Mouse (Mus musculus) hindbrain, embryonic 16.5 days (tissue): ENCODE data around the gene Scamp4. TPM values are rescaled to one million over a fixed set of nuclear protein-coding genes. Genes with fewer than 3 reads are reported as not detected.
"Not testable (repeated sequence)": the region's sequence is repeated elsewhere in the genome, so short reads cannot be mapped to it uniquely, and the experiment has no call there.

Source experiments
- ATAC-seq: fragments of 200-750 bp; cut with Nextera tagmentation; 2 replicates; pipeline ENCODE4 v1.8.0; 2017; ENCODE audit warnings: moderate TSS enrichment, moderate library complexity
- H3K27ac ChIP-seq: fragments of 300-500 bp; sonication (generic); 2 replicates; pipeline ENCODE4 v1.5.1; 2014; ENCODE audit warnings: low read depth, mild to moderate bottlenecking, control low read depth, low read length, moderate library complexity
- H3K27me3 ChIP-seq: fragments of 300-500 bp; sonication (generic); replicated peaks from 2 replicates; pipeline ENCODE4 v1.6.1; 2014; ENCODE audit warnings: low read length; ENCODE audit not compliant: control insufficient read depth, insufficient read depth
- H3K36me3 ChIP-seq: fragments of 300-500 bp; sonication (generic); 2 replicates; pipeline ENCODE4 v1.6.1; 2014; ENCODE audit warnings: mild to moderate bottlenecking, low read length, moderate library complexity, mixed read lengths; ENCODE audit not compliant: control insufficient read depth, insufficient read depth
- H3K4me1 ChIP-seq: fragments of 300-500 bp; sonication (generic); 2 replicates; pipeline ENCODE4 v1.6.1; 2014; ENCODE audit warnings: low read depth, low read length; ENCODE audit not compliant: control insufficient read depth, insufficient read depth
- H3K4me2 ChIP-seq: fragments of 300-500 bp; sonication (generic); 2 replicates; pipeline ENCODE4 v1.6.1; 2014; ENCODE audit warnings: mild to moderate bottlenecking, low read length, control low read depth, moderate library complexity
- H3K4me3 ChIP-seq: fragments of 300-500 bp; sonication (generic); 2 replicates; pipeline ENCODE4 v1.5.1; 2014; ENCODE audit warnings: mild to moderate bottlenecking, low read length, control low read depth, moderate library complexity
- H3K9ac ChIP-seq: fragments of 300-500 bp; sonication (generic); 2 replicates; pipeline ENCODE4 v1.6.1; 2014; ENCODE audit warnings: low read depth, mild to moderate bottlenecking, control low read depth, low read length, moderate library complexity
- H3K9me3 ChIP-seq: fragments of 300-500 bp; sonication (generic); 2 replicates; pipeline ENCODE4 v1.6.1; 2014; ENCODE audit warnings: mild to moderate bottlenecking, low read length, moderate library complexity; ENCODE audit not compliant: control insufficient read depth
- WGBS: fragments of 180-500 bp; shearing (Covaris S2); extraction: QIAGEN DNeasy Blood & Tissue Kit; methylation state at CpG from one replicate; pipeline ENCODE4 v1.1.7; 2014; 5-methylcytosine and 5-hydroxymethylcytosine counted together
- polyA plus RNA-seq: library from polyadenylated mRNA; unstranded; fragments of >200 nt; fragmentation: Nextera tagmentation; extraction: Ambion mirVana; gene quantifications from 2 replicates; pipeline ENCODE4 v1.2.1, GENCODE M21; 2015

The Scamp4 gene
- polyA plus RNA-seq, 1 experiment from 2014 or later = 73.6 TPM

GRCm38 (mm10) chr10:80623457-80624191 is 21.0 kb downstream of the Scamp4 start:
- peak overlapping the region; percentile 89 for H3K4me3 ChIP-seq
- H3K27ac ChIP-seq = peak overlapping the region; percentile 90
- no peaks in the 10 kb centered on the region for H3K36me3 ChIP-seq
- no peaks in the 10 kb centered on the region for H3K9me3 ChIP-seq
- WGBS = 15% methylated on average over 15 of the region's 15 CpGs
- H3K4me1 ChIP-seq = peaks cover 31% of the 10 kb centered on the region
- peak overlapping the region; percentile 99 for H3K4me2 ChIP-seq
- ATAC-seq = no peak
- H3K9ac ChIP-seq = peak overlapping the region; percentile 96
- H3K27me3 ChIP-seq = no peaks in the 10 kb centered on the region

- Histone ChIP-seq H3K9me3 (no peaks in the 10 kb centered on the region), H3K9ac (no peak overlapping the region), H3K36me3 (no peaks in the 10 kb centered on the region; the same call in 1 of the 2 replicates), H3K4me2 (no peak overlapping the region), H3K4me1 (peaks cover 31% of the 10 kb centered on the region), H3K27me3 (no peaks in the 10 kb centered on the region), H3K4me3 (no peak overlapping the region), H3K27ac (no peak overlapping the region)
- WGBS = 90% methylated on average over 4 of the region's 4 CpGs
- no peak for ATAC-seq
Observed at GRCm38 (mm10) chr10:80625764-80626163, 23.1 kb downstream of the Scamp4 start.

GRCm38 (mm10) chr10:80627685-80628084 is 25.0 kb downstream of the Scamp4 start:
- no peaks in the 10 kb centered on the region for H3K9me3 ChIP-seq
- WGBS = 67% methylated on average over 1 of the region's 2 CpGs
- ATAC-seq = no peak
- H3K9ac ChIP-seq = no peak overlapping the region
- no peaks in the 10 kb centered on the region; the same call in 1 of the 2 replicates for H3K36me3 ChIP-seq
- H3K27ac ChIP-seq = no peak overlapping the region
- H3K4me2 ChIP-seq = no peak overlapping the region
- no peak overlapping the region for H3K4me3 ChIP-seq
- H3K4me1 ChIP-seq = peaks cover 24% of the 10 kb centered on the region
- no peaks in the 10 kb centered on the region for H3K27me3 ChIP-seq

GRCm38 (mm10) chr10:80628925-80629324 is 26.3 kb downstream of the Scamp4 start:
- Histone ChIP-seq H3K9ac (no peak overlapping the region), H3K4me2 (no peak overlapping the region), H3K36me3 (no peaks in the 10 kb centered on the region; the same call in 1 of the 2 replicates), H3K4me3 (no peak overlapping the region), H3K4me1 (peaks cover 15% of the 10 kb centered on the region), H3K27me3 (no peaks in the 10 kb centered on the region), H3K9me3 (no peaks in the 10 kb centered on the region), H3K27ac (no peak overlapping the region)
- no peak for ATAC-seq
- WGBS = 77% methylated on average over 9 of the region's 9 CpGs

GRCm38 (mm10) chr10:80635345-80635744 is 32.7 kb downstream of the Scamp4 start:
- H3K36me3 ChIP-seq = peaks cover 49% of the 10 kb centered on the region
- H3K4me2 ChIP-seq = no peak overlapping the region
- no peaks in the 10 kb centered on the region for H3K9me3 ChIP-seq
- 93% methylated on average over 6 of the region's 6 CpGs for WGBS
- no peaks in the 10 kb centered on the region for H3K27me3 ChIP-seq
- H3K27ac ChIP-seq = no peak overlapping the region
- no peak overlapping the region for H3K4me3 ChIP-seq
- no peak overlapping the region for H3K9ac ChIP-seq
- ATAC-seq = no peak
- H3K4me1 ChIP-seq = no peaks in the 10 kb centered on the region

GRCm38 (mm10) chr10:80646936-80647335 is 44.3 kb downstream of the Scamp4 start:
- no peak for ATAC-seq
- Histone ChIP-seq H3K4me3 (no peak overlapping the region), H3K4me2 (no peak overlapping the region), H3K4me1 (no peaks in the 10 kb centered on the region), H3K9ac (no peak overlapping the region), H3K27me3 (no peaks in the 10 kb centered on the region), H3K27ac (no peak overlapping the region), H3K9me3 (no peaks in the 10 kb centered on the region), H3K36me3 (peaks cover 45% of the 10 kb centered on the region)
- WGBS = 94% methylated on average over 10 of the region's 10 CpGs

- H3K4me3 ChIP-seq, H3K9ac ChIP-seq, ATAC-seq, H3K27me3 ChIP-seq, H3K27ac ChIP-seq, H3K4me1 ChIP-seq, H3K9me3 ChIP-seq, H3K4me2 ChIP-seq: not testable (repeated sequence)
- 89% methylated on average over 6 of the region's 6 CpGs for WGBS
- peaks cover 21% of the 10 kb centered on the region for H3K36me3 ChIP-seq
Observed at GRCm38 (mm10) chr10:80649910-80650309, 47.2 kb downstream of the Scamp4 start.

GRCm38 (mm10) chr10:80650392-80650791 is 47.7 kb downstream of the Scamp4 start:
- no peak overlapping the region for H3K4me3 ChIP-seq
- no peaks in the 10 kb centered on the region for H3K27me3 ChIP-seq
- H3K9me3 ChIP-seq = no peaks in the 10 kb centered on the region
- H3K4me2 ChIP-seq = no peak overlapping the region
- no peak overlapping the region for H3K9ac ChIP-seq
- H3K36me3 ChIP-seq = peaks cover 16% of the 10 kb centered on the region
- 91% methylated on average over 10 of the region's 10 CpGs for WGBS
- no peak for ATAC-seq
- H3K4me1 ChIP-seq = peaks cover 14% of the 10 kb centered on the region
- no peak overlapping the region for H3K27ac ChIP-seq

- peaks cover 17% of the 10 kb centered on the region for H3K4me1 ChIP-seq
- WGBS = 85% methylated on average over 6 of the region's 6 CpGs
Observed at GRCm38 (mm10) chr10:80653156-80653720, 50.6 kb downstream of the Scamp4 start.

More at GRCm38 (mm10) chr10:80653156-80653720, 50.6 kb downstream of the Scamp4 start:
- no peak overlapping the region for H3K27ac ChIP-seq
- peaks cover 2% of the 10 kb centered on the region; the same call in 1 of the 2 replicates for H3K36me3 ChIP-seq
- ATAC-seq = no peak
- no peaks in the 10 kb centered on the region for H3K27me3 ChIP-seq
- H3K9ac ChIP-seq = no peak overlapping the region
- H3K9me3 ChIP-seq = no peaks in the 10 kb centered on the region
- H3K4me2 ChIP-seq = no peak overlapping the region
- H3K4me3 ChIP-seq = no peak overlapping the region
